Mouse (Mus musculus): Measurements from ENCODE around the gene Gnb1.
"Not testable (repeated sequence)": the region's sequence is repeated elsewhere in the genome, so short reads cannot be mapped to it uniquely, and the experiment has no call there.

Gnb1 gene

GRCm38 (mm10) chr4:155490990-155491504 is at the start of gene Gnb1:
Gnb1 (plus strand) TSS chr4:155491361.
- DNase-seq (ENCODE audit: low read depth) = peak; percentile 73

- DNase-seq (ENCODE audit: low read depth) = no peak
Observed at GRCm38 (mm10) chr4:155442808-155443207, 48.4 kb upstream of the Gnb1 start.

GRCm38 (mm10) chr4:155451597-155451996 is 39.6 kb upstream of the Gnb1 start:
- no peak for DNase-seq (ENCODE audit: low read depth)

- DNase-seq (ENCODE audit: low read depth) = no peak
Observed at GRCm38 (mm10) chr4:155458575-155458974, 32.6 kb upstream of the Gnb1 start.

GRCm38 (mm10) chr4:155463050-155463449 is 28.1 kb upstream of the Gnb1 start:
- no peak for DNase-seq (ENCODE audit: low read depth)

- no peak for DNase-seq (ENCODE audit: low read depth)
Observed at GRCm38 (mm10) chr4:155463611-155464010, 27.6 kb upstream of the Gnb1 start.

- no peak for DNase-seq (ENCODE audit: low read depth)
Observed at GRCm38 (mm10) chr4:155464061-155464460, 27.1 kb upstream of the Gnb1 start.

- DNase-seq (ENCODE audit: low read depth) = no peak
Observed at GRCm38 (mm10) chr4:155465607-155466006, 25.6 kb upstream of the Gnb1 start.

GRCm38 (mm10) chr4:155466080-155466479 is 25.1 kb upstream of the Gnb1 start:
- DNase-seq (ENCODE audit: low read depth) = no peak

- DNase-seq (ENCODE audit: low read depth) = no peak
Observed at GRCm38 (mm10) chr4:155467237-155468010, 23.7 kb upstream of the Gnb1 start.

GRCm38 (mm10) chr4:155468952-155469351 is 22.2 kb upstream of the Gnb1 start, which contains the start of gene Tmem52:
Tmem52 (plus strand) TSS chr4:155469114.
- peak; percentile 64 for DNase-seq (ENCODE audit: low read depth)

- no peak for DNase-seq (ENCODE audit: low read depth)
Observed at GRCm38 (mm10) chr4:155469590-155470262, 21.4 kb upstream of the Gnb1 start.

GRCm38 (mm10) chr4:155470263-155470953 is 20.8 kb upstream of the Gnb1 start:
- no peak for DNase-seq (ENCODE audit: low read depth)

GRCm38 (mm10) chr4:155470997-155471396 is 20.2 kb upstream of the Gnb1 start:
- DNase-seq (ENCODE audit: low read depth) = no peak

- DNase-seq (ENCODE audit: low read depth) = no peak
Observed at GRCm38 (mm10) chr4:155471406-155471805, 19.8 kb upstream of the Gnb1 start.

GRCm38 (mm10) chr4:155472716-155473290 is 18.4 kb upstream of the Gnb1 start:
- no peak for DNase-seq (ENCODE audit: low read depth)

- DNase-seq (ENCODE audit: low read depth) = no peak
Observed at GRCm38 (mm10) chr4:155473319-155473718, 17.8 kb upstream of the Gnb1 start.

- not testable (repeated sequence) for DNase-seq (ENCODE audit: low read depth)
Observed at GRCm38 (mm10) chr4:155473796-155474195, 17.4 kb upstream of the Gnb1 start.

- peak; percentile 65 for DNase-seq (ENCODE audit: low read depth)
Observed at GRCm38 (mm10) chr4:155481381-155482124, 9.6 kb upstream of the Gnb1 start.

GRCm38 (mm10) chr4:155482125-155482480 is 9.1 kb upstream of the Gnb1 start:
- no peak for DNase-seq (ENCODE audit: low read depth)

- no peak for DNase-seq (ENCODE audit: low read depth)
Observed at GRCm38 (mm10) chr4:155482733-155483540, 8.2 kb upstream of the Gnb1 start.

All from c-Kit-positive CD71-positive TER-119-negative erythroid progenitor cells, embryonic 14.5 days (primary cell).